Mouse (Mus musculus) c-Kit-negative CD71-positive TER-119-positive erythroid progenitor cells, embryonic 14.5 days (primary cell): ENCODE measurements around the gene Erv3.

Experiments used
- DNase-seq: peaks from one replicate; pipeline ENCODE4 v3.0.0-alpha.2; 2013; ENCODE audit warnings: low read depth, low spot score

The Erv3 gene

DNA sequence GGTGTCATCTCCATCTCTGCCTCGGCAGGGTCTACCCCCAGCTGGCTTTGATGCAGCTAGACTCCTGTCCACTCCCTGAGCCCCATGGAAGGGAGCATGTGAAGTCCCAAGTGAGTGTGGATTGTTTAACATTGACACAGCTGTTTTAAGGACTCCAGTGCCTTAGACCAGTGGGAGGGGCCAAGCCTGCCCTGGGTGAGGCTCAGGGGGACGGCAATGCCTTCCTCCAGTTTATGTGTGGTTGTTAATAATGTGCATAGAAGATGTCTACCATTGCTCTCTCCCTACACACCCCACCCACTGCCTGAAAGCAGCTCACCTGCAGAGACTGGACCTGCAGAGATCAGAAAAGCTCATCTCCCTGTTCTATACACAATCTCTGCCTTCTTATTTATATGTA is 35.6 kb downstream of the Erv3 start:
- no peak for DNase-seq

DNA sequence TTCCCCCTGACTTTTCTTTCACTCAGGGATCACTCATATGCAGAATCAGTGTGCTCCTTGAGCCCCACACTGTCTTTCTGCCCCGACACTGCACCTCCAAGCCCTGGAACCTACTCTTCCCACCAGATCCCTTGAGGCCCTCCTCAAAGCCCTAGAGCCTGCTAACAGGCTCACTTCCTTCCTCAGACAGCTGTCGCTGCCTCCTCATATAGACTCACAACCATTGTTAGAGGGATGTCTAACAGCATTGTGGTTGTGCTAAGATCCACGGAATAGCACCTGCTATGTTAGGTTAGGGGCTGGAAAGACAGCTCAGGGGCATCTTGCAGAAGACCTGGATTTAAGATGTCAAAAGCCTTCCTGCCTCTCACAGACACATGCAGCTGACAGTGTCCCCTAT is 37.1 kb downstream of the Erv3 start:
- DNase-seq: no peak

DNA sequence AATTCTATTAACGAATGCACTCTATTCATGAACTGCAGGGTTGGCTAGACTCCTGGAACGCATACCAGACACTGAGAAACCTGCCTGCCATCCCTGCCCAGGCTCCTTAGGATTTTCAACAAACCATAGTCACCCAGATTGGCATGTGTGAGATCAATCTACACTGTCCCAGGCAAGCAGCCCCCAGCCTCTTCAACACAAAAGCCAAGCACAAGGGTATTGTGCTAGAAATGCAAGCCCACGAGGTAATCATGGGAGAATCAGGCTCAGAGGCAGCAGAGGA is 37.9 kb downstream of the Erv3 start:
- no peak for DNase-seq

DNA sequence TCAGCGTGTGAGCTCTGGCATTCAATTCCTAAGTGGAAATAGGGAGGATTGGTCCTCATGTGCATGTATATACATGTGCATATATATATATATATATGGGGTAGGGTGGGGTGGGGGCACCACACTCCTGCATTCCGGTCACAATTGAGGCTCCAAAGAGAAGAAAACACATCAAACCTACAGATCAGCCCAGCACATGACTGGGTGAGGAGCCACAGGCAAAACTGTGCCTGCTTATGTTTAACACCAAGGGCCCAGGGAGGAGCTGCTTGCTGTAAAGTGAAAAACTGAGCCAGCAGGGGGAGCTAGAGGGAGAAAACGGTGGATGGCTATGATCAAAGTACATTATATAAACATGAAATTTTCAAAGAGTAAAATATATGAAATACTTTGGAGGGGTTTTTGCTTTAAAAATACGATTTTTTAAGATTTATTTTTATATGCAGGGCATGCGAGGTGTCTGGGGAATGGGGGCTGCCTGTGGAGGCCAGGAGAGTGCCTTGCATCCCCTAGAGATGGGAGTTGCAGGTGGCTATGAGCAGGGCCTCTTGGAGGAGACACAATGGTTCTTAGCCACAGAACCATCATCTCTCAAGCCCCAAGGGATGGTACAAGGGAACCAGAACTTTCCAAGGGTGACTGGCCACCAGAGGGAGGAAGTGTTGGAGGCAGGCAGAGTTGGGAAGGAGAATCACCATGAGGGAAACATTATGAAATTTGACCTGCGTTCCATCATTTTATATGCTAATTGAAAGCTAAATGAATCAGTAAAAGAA is 38.4 kb downstream of the Erv3 start:
- DNase-seq: peak; percentile 76

DNA sequence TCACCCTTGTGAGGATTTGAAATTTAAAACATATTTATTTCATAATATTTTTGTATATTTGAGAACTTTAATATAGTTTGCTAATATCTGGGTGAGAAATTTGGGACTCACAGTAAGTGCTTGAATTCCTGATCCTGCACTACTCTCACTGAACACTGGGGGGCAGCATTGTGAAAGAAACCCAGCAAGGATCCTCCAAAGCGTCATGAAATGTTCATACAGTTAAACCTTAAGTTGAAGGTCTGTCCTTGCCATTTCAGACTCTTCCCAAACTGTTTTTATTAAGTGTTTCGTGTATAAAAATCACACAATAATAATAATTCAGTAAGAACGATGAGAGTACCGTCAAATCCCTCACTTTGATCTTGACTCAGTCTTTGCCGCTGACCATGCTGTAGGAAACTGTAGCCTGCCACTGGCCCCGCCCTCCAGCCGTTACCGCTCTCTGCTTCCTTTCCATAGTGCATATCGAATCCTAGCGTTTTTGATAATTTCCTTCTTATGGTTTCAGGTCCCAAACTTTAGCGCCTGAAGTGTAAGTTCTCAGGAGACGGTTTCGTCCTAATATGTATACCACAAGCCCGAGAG is 39.4 kb downstream of the Erv3 start:
- peak; percentile 82 for DNase-seq

DNA sequence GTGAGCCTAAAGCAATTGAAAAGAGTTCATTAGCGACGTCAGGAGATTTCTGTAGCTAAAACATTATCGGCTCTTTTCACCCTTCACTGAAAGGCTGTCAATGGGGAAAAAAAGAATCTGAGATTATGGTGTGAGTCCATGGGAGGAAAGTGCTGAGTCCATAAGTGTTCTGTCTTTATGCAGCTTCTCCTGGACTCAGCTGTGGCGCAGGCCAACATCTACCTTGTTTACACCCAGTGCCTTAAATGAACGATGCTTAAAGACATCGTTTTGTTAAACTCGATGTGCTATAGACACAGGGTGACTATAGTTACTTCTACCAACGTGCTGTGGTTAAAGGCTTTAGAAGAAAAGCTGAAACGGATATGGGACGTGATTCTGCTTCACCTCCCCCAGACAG is 45.2 kb downstream of the Erv3 start:
- DNase-seq: no peak

DNA sequence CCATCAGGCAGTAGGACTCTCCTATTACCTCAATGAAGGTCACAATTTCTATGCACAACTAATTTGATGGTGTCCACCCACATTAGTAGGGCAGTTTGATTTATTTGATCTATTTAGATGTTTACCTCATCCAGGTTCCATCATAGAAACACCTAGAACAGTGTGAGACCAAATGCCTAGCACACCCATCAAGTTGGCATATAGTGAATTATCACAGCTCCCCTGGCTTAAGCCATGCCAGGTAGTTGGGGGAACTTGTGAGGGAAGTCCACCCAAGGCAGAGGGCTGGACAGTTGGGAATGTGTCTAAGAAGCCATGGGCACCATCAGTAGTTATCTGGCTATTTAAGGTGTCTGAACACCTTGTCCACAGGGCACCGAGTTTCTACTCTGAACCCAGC is 46.1 kb downstream of the Erv3 start:
- no peak for DNase-seq

DNA sequence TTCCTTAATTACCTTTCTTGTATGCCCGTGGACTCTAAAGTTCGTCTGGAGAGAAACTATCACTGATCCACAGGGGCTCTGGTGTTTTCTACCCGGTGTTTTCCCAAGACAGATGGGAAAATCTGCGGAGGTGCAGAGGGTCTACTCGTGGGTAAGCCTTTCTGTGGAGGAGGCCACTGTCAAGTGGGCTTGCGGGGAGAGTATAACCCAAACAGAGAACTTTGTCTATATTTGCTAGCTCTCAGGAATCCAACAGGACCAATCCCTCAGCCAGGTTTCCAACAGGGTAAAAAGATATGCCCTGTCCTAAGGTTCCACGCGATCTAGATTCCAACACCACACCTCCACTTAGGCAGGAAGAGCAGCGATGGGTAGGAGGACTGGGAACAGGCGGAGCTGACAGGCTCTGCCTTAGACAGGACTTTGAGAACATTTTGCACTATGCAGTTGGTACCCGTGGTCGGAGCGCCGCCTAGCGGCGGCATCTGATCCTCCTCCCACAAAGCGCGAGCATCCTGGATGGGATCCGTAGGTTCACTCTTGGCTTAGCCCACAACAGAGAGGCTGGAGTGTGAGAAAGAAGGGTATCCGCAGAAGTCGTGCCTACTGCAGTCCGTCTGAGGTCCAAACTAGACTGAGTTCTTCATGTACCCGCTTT is 46.9 kb downstream of the Erv3 start:
- no peak for DNase-seq

DNA sequence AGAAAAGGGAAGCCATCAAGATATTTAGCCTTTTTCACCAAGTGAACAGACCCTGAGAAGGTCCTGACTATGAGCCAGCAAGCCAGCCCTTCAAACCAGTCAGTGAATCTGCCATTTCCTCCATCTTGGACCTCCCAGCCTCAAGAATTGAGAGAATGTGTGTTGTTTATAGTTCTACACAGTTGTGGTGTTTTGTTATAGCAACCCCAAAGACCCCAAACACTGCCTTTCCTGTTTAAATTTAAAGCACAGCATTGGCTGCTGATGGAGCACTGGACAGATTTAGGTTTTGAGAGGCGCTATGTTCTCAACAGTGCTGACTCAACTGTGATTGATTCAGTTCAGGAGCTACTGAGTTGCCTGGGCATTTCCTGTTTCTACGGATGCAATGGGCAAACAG is 47.9 kb downstream of the Erv3 start:
- no peak for DNase-seq

DNA sequence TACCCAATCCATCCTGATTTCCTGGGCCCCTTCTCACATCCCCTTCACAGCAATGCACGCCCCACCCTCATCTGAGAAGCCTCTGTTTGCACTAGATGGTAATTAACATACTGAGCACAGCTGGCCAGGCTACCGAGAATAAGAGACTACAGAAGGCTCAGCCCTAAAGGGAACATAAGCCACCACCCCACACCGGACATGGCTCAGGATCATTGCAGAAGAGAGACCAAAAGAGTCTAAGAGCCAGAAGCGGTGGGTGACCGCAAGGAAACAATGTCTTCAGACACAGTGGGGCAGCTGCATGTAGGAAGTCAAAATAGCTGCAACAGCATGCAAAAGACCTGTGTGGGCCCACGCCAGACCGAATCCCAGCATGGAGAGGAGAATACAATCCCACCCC is 50.7 kb downstream of the Erv3 start:
- DNase-seq: no peak

DNA sequence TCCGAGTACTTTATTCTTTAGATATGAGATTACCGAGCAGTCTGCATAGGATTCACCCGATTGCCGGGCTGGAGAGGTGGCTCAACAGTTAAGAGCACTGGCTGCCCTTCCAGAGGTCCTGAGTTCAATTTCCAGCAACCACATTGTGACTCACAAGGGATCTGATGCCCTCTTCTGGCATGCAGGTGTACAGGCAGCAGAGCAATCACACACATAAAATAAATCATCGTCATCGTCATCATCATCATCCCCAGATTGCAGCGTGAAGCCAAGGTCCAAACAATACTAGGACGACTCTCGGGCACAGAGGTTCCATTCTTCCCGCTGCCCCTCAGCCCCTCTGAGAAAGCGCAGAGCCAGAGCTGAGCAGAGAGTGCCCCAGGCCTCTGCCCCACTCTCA is 51.9 kb downstream of the Erv3 start:
- DNase-seq: no peak

DNA sequence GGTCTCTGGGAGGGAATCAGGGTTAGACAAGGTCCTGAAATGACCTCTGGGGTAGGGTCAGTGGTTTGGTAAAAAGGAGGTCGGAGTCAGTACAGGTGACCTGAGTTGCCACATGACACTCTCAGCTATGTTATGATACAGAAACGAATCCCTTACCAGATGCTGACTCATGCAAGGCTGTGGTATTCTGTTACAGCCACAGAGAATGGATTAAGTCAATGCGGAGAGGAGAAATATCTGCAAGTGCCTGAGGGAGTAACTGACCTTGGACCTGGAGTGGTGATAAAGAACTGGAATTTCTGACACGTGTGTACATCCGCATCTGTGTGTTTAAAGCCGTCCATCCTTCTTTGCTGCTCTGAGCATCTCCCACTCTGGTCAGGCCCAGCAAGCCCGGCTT is 52.7 kb downstream of the Erv3 start:
- DNase-seq: no peak

DNA sequence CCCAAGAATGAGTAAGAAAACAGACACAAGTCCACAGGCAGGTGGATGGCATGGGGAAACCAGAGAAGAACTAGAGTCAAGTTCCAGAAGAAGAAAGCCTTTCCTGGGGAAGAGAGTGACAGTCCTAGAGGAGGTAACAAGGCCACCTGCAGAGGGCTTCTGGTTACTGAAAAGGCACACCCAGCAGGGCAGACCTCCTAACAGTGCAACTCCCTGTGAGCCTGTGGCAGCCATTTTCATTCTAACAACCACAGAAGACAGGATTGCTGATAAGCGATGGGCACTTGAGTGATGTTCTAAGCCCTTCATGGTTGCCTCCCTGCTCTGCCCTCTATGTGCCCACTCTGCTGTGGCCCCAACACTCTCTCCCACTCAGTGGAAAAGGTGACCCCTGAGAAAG is 54.2 kb downstream of the Erv3 start:
- DNase-seq: no peak

DNA sequence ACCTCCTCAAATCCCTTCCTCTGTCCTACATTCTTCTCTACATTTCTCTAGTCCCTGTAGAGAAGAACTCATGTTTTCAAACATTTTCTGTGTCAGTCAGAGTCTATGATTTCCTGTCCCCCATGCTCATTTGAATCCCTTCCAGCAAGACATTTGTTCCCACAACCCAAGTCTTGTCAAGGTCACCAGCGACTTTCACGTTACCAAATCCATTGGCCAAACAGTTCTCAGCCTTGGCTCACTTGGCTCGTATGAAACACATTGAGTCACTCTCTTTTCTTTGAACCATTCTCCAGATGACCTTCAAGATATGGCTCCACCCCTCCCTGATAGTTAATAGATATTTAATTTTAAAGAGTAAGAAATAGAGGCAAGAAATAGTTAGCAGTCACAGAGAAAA is 55.7 kb downstream of the Erv3 start:
- no peak for DNase-seq
